Mouse (Mus musculus): Measurements from ENCODE around the gene Il21r. TPM values are rescaled to one million over a fixed set of nuclear protein-coding genes. Genes with fewer than 3 reads are reported as not detected.

Gene Il21r
- polyA plus RNA-seq, 1 experiment from 2014 or later: 0.11 TPM

DNA sequence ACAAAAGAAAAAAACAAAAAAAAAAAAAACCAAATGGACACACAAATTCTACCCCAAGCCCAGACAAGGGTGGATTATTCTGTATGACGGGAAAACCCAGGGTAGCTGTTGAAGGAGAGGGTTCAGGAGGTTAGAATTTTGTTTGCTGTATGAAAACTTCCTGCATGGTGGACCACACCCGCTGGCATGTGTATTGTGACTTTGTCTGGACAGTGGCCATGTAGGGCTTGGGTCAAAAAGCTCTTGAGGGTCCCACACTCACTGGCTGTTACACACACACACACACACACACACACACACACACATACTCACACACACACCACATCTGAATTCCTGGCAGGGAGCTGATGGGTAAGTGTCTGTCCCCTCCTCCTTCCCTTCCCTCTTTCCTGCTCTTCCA lies 36.8 kb upstream of the Il21r start:
- H3K36me3 ChIP-seq (replicated peaks; ENCODE audit: control insufficient read depth, insufficient read depth, low read depth, low read length): no peaks in the 10 kb centered on the region
- no peak overlapping the region for H3K4me3 ChIP-seq (ENCODE audit: low read depth, low read length)
- WGBS: 85% methylated on average over 2 of the region's 2 CpGs
- H3K27me3 ChIP-seq (ENCODE audit: control insufficient read depth, insufficient read depth, low read length): no peaks in the 10 kb centered on the region
- H3K9me3 ChIP-seq (replicated peaks; ENCODE audit: control insufficient read depth, low read length): no peaks in the 10 kb centered on the region
- H3K9ac ChIP-seq (replicated peaks; ENCODE audit: low read length): no peak overlapping the region
- ATAC-seq (replicated peaks; ENCODE audit: insufficient number of reproducible peaks, low FRiP score, low TSS enrichment, low read depth) (no peak), DNase-seq (ENCODE audit: low spot score) (no peak)
- H3K4me1 ChIP-seq (ENCODE audit: control insufficient read depth, insufficient read depth, low read length): no peaks in the 10 kb centered on the region
- H3K4me2 ChIP-seq (ENCODE audit: low read depth, low read length): no peak overlapping the region
- H3K27ac ChIP-seq (replicated peaks; ENCODE audit: low read depth, low read length): no peak overlapping the region

DNA sequence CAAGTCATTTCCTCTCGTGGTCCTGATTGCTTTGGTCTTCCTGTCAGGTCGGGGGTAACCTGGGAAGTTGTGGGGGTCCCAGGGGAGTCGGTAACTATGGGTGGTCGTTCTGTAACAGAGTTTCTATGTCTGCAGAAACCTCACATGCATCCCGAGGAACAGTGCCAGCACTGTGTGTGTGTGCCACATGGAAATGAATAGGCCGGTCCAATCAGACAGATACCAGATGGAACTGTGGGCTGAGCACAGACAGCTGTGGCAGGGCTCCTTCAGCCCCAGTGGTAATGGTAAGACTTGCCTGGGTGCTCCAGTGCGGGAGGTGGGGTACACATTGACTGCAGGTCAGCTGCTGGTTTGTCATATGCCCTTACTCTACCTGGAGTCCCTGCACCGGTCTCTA lies 34.3 kb upstream of the Il21r start:
- 81% methylated on average over 8 of the region's 8 CpGs for WGBS
- no peak for ATAC-seq (replicated peaks; ENCODE audit: insufficient number of reproducible peaks, low FRiP score, low TSS enrichment, low read depth)

GRCm38 (mm10) chr7:125571891-125572290 lies 31.3 kb upstream of the Il21r start:
- 84% methylated on average over 19 of the region's 19 CpGs for WGBS
- Histone ChIP-seq H3K4me1 (ENCODE audit: control insufficient read depth, insufficient read depth, low read length) (no peaks in the 10 kb centered on the region), H3K36me3 (replicated peaks; ENCODE audit: control insufficient read depth, insufficient read depth, low read depth, low read length) (no peaks in the 10 kb centered on the region), H3K4me3 (ENCODE audit: low read depth, low read length) (no peak overlapping the region), H3K27ac (replicated peaks; ENCODE audit: low read depth, low read length) (no peak overlapping the region), H3K27me3 (ENCODE audit: control insufficient read depth, insufficient read depth, low read length) (no peaks in the 10 kb centered on the region), H3K4me2 (ENCODE audit: low read depth, low read length) (no peak overlapping the region), H3K9ac (replicated peaks; ENCODE audit: low read length) (no peak overlapping the region), H3K9me3 (replicated peaks; ENCODE audit: control insufficient read depth, low read length) (no peaks in the 10 kb centered on the region)
- DNase-seq (ENCODE audit: low spot score) (no peak), ATAC-seq (replicated peaks; ENCODE audit: insufficient number of reproducible peaks, low FRiP score, low TSS enrichment, low read depth) (no peak)

More for the DNA sequence above, 34.3 kb upstream of the Il21r start:
- Histone ChIP-seq H3K27me3 (ENCODE audit: control insufficient read depth, insufficient read depth, low read length) (no peaks in the 10 kb centered on the region), H3K9ac (replicated peaks; ENCODE audit: low read length) (no peak overlapping the region), H3K9me3 (replicated peaks; ENCODE audit: control insufficient read depth, low read length) (no peaks in the 10 kb centered on the region), H3K4me3 (ENCODE audit: low read depth, low read length) (no peak overlapping the region), H3K4me2 (ENCODE audit: low read depth, low read length) (no peak overlapping the region), H3K27ac (replicated peaks; ENCODE audit: low read depth, low read length) (no peak overlapping the region), H3K4me1 (ENCODE audit: control insufficient read depth, insufficient read depth, low read length) (no peaks in the 10 kb centered on the region), H3K36me3 (replicated peaks; ENCODE audit: control insufficient read depth, insufficient read depth, low read depth, low read length) (no peaks in the 10 kb centered on the region)
- no peak for DNase-seq (ENCODE audit: low spot score)

GRCm38 (mm10) chr7:125572737-125573136 lies 30.5 kb upstream of the Il21r start:
- Histone ChIP-seq H3K4me1 (ENCODE audit: control insufficient read depth, insufficient read depth, low read length) (no peaks in the 10 kb centered on the region), H3K9ac (replicated peaks; ENCODE audit: low read length) (no peak overlapping the region), H3K36me3 (replicated peaks; ENCODE audit: control insufficient read depth, insufficient read depth, low read depth, low read length) (no peaks in the 10 kb centered on the region), H3K4me3 (ENCODE audit: low read depth, low read length) (no peak overlapping the region), H3K27me3 (ENCODE audit: control insufficient read depth, insufficient read depth, low read length) (no peaks in the 10 kb centered on the region), H3K9me3 (replicated peaks; ENCODE audit: control insufficient read depth, low read length) (no peaks in the 10 kb centered on the region), H3K27ac (replicated peaks; ENCODE audit: low read depth, low read length) (no peak overlapping the region), H3K4me2 (ENCODE audit: low read depth, low read length) (no peak overlapping the region)
- WGBS: 75% methylated on average over 4 of the region's 6 CpGs
- DNase-seq (ENCODE audit: low spot score) (no peak), ATAC-seq (replicated peaks; ENCODE audit: insufficient number of reproducible peaks, low FRiP score, low TSS enrichment, low read depth) (no peak)

GRCm38 (mm10) chr7:125573849-125574248 lies 29.4 kb upstream of the Il21r start:
- DNase-seq (ENCODE audit: low spot score): no peak
- Histone ChIP-seq H3K9me3 (replicated peaks; ENCODE audit: control insufficient read depth, low read length) (no peaks in the 10 kb centered on the region), H3K4me3 (ENCODE audit: low read depth, low read length) (no peak overlapping the region), H3K27me3 (ENCODE audit: control insufficient read depth, insufficient read depth, low read length) (no peaks in the 10 kb centered on the region), H3K27ac (replicated peaks; ENCODE audit: low read depth, low read length) (no peak overlapping the region), H3K4me1 (ENCODE audit: control insufficient read depth, insufficient read depth, low read length) (no peaks in the 10 kb centered on the region), H3K36me3 (replicated peaks; ENCODE audit: control insufficient read depth, insufficient read depth, low read depth, low read length) (no peaks in the 10 kb centered on the region), H3K9ac (replicated peaks; ENCODE audit: low read length) (no peak overlapping the region), H3K4me2 (ENCODE audit: low read depth, low read length) (no peak overlapping the region)
- WGBS: 87% methylated on average over 2 of the region's 2 CpGs
- ATAC-seq (replicated peaks; ENCODE audit: insufficient number of reproducible peaks, low FRiP score, low TSS enrichment, low read depth): no peak

DNA sequence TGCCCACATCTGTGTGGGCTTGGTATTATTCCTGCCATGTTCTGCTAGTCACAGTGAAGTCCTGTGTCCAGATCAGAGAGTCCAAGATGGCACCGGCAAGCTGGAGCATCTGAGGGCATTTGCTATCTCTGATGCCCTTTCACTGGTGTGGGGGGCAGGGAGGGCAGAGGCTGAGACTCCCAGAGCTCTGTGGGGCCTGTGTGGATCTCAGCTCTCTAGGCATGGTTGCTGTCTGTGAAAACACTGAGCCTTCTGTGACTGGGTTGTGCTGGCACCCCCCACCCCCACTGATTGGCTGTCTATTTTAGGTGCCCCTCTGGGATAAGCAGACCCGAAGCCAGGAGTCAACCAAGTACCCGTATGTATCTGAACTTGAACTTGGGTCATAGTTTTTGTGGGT lies 28.4 kb upstream of the Il21r start:
- Histone ChIP-seq H3K9ac (replicated peaks; ENCODE audit: low read length) (no peak overlapping the region), H3K27me3 (ENCODE audit: control insufficient read depth, insufficient read depth, low read length) (no peaks in the 10 kb centered on the region), H3K4me3 (ENCODE audit: low read depth, low read length) (no peak overlapping the region), H3K4me1 (ENCODE audit: control insufficient read depth, insufficient read depth, low read length) (no peaks in the 10 kb centered on the region), H3K4me2 (ENCODE audit: low read depth, low read length) (no peak overlapping the region), H3K27ac (replicated peaks; ENCODE audit: low read depth, low read length) (no peak overlapping the region), H3K9me3 (replicated peaks; ENCODE audit: control insufficient read depth, low read length) (no peaks in the 10 kb centered on the region), H3K36me3 (replicated peaks; ENCODE audit: control insufficient read depth, insufficient read depth, low read depth, low read length) (no peaks in the 10 kb centered on the region)
- WGBS: 78% methylated on average over 3 of the region's 3 CpGs
- DNase-seq (ENCODE audit: low spot score) (no peak), ATAC-seq (replicated peaks; ENCODE audit: insufficient number of reproducible peaks, low FRiP score, low TSS enrichment, low read depth) (no peak)

GRCm38 (mm10) chr7:125575738-125576540 lies 27.3 kb upstream of the Il21r start:
- H3K4me3 ChIP-seq (ENCODE audit: low read depth, low read length): no peak overlapping the region
- no peaks in the 10 kb centered on the region for H3K9me3 ChIP-seq (replicated peaks; ENCODE audit: control insufficient read depth, low read length)
- no peak for ATAC-seq (replicated peaks; ENCODE audit: insufficient number of reproducible peaks, low FRiP score, low TSS enrichment, low read depth)
- H3K4me2 ChIP-seq (ENCODE audit: low read depth, low read length): no peak overlapping the region
- 86% methylated on average over 16 of the region's 16 CpGs for WGBS
- H3K27me3 ChIP-seq (ENCODE audit: control insufficient read depth, insufficient read depth, low read length): no peaks in the 10 kb centered on the region
- no peak for DNase-seq (ENCODE audit: low spot score)
- no peak overlapping the region for H3K27ac ChIP-seq (replicated peaks; ENCODE audit: low read depth, low read length)
- H3K4me1 ChIP-seq (ENCODE audit: control insufficient read depth, insufficient read depth, low read length): no peaks in the 10 kb centered on the region
- H3K36me3 ChIP-seq (replicated peaks; ENCODE audit: control insufficient read depth, insufficient read depth, low read depth, low read length): no peaks in the 10 kb centered on the region
- no peak overlapping the region for H3K9ac ChIP-seq (replicated peaks; ENCODE audit: low read length)

DNA sequence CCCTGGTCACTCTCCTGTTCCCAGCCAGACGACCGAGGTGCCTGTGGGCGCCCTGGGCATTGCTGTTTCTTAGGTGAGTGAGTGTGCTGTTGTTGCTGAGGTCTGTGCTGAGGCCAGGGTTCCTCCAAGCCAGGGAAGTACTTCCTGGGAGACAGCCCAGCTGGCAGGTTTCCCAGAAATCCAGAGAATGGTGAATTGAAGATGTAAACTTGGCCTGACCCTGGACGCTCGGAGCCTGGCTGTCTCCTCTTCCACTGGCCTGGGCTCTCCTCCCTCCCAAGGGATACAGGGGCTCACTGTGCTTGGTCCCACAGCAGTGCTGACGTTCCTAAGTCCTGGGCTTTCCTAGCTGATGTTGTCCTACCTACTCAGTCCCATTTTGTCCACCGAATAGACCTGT lies 26.2 kb upstream of the Il21r start:
- ATAC-seq (replicated peaks; ENCODE audit: insufficient number of reproducible peaks, low FRiP score, low TSS enrichment, low read depth): no peak
- H3K9ac ChIP-seq (replicated peaks; ENCODE audit: low read length): no peak overlapping the region

More for the DNA sequence above, 26.2 kb upstream of the Il21r start:
- Histone ChIP-seq H3K4me1 (ENCODE audit: control insufficient read depth, insufficient read depth, low read length) (no peaks in the 10 kb centered on the region), H3K27me3 (ENCODE audit: control insufficient read depth, insufficient read depth, low read length) (no peaks in the 10 kb centered on the region), H3K36me3 (replicated peaks; ENCODE audit: control insufficient read depth, insufficient read depth, low read depth, low read length) (no peaks in the 10 kb centered on the region), H3K9me3 (replicated peaks; ENCODE audit: control insufficient read depth, low read length) (no peaks in the 10 kb centered on the region), H3K4me2 (ENCODE audit: low read depth, low read length) (no peak overlapping the region), H3K4me3 (ENCODE audit: low read depth, low read length) (no peak overlapping the region), H3K27ac (replicated peaks; ENCODE audit: low read depth, low read length) (no peak overlapping the region)
- no peak for DNase-seq (ENCODE audit: low spot score)
- WGBS: 78% methylated on average over 7 of the region's 7 CpGs

All from embryonic facial prominence, embryonic 11.5 days (tissue).